Mouse (Mus musculus) small intestine, adult 2 months (tissue): ENCODE measurements around the gene Gpr157. TPM values are rescaled to one million over a fixed set of nuclear protein-coding genes. Genes with fewer than 3 reads are reported as not detected.
"Not testable (repeated sequence)": the region's sequence is repeated elsewhere in the genome, so short reads cannot be mapped to it uniquely, and the experiment has no call there.

Experiments used
- H3K27ac ChIP-seq: fragments of 200-500 bp; 2 replicates; pipeline ENCODE4 v1.5.1; 2012; ENCODE audit warnings: low read depth, low read length, control low read depth, inconsistent platforms; ENCODE audit not compliant: insufficient read depth
- H3K27me3 ChIP-seq: fragments of 200-500 bp; 2 replicates; pipeline ENCODE4 v1.6.1; 2012; ENCODE audit warnings: mild to moderate bottlenecking, moderate library complexity, low read length, inconsistent platforms; ENCODE audit not compliant: control insufficient read depth, insufficient read depth
- H3K36me3 ChIP-seq: fragments of 200-500 bp; 2 replicates; pipeline ENCODE4 v1.6.1; 2012; ENCODE audit warnings: mild to moderate bottlenecking, low read length, control low read depth, inconsistent platforms; ENCODE audit not compliant: control insufficient read depth, insufficient read depth
- H3K4me1 ChIP-seq: fragments of 200-500 bp; 2 replicates; pipeline ENCODE4 v1.6.1; 2012; ENCODE audit warnings: low read length, inconsistent platforms, mixed read lengths; ENCODE audit not compliant: control insufficient read depth, insufficient read depth, insufficient read length
- H3K4me3 ChIP-seq: fragments of 200-500 bp; 2 replicates; pipeline ENCODE4 v1.5.1; 2012; ENCODE audit warnings: low read depth, mild to moderate bottlenecking, control low read depth, inconsistent platforms, low read length, moderate library complexity
- CTCF ChIP-seq: fragments of 200-500 bp; IDR thresholded peaks from 2 replicates; pipeline ENCODE4 v1.5.1; 2012; ENCODE audit warnings: low read depth, mild to moderate bottlenecking, control low read depth, inconsistent platforms, low read length, moderate library complexity, mixed read lengths; ENCODE audit not compliant: insufficient replicate concordance, insufficient read length; ENCODE audit errors: extremely low read depth
- POLR2A ChIP-seq: fragments of 200-500 bp; IDR thresholded peaks from 2 replicates; pipeline ENCODE4 v1.6.1; 2012; ENCODE audit warnings: low read depth, mild to moderate bottlenecking, control low read depth, inconsistent platforms, low read length, moderate library complexity
- WGBS: fragments of 180-500 bp; shearing (Covaris S2); methylation state at CpG from one replicate; pipeline ENCODE4 v1.1.7; 2018; 5-methylcytosine and 5-hydroxymethylcytosine counted together
- polyA plus RNA-seq: library from polyadenylated mRNA; depleted of rRNA; stranded (reverse); fragments of >200 nt; gene quantifications from 2 replicates; pipeline ENCODE4 v1.2.3, GENCODE M21; 2012; rRNA removed

The Gpr157 gene
- 2.6 and 3.5 TPM in 2 replicates for polyA plus RNA-seq

- TF ChIP-seq POLR2A (no peak; the same call in 1 of the 2 replicates), CTCF (no peak)
- Histone ChIP-seq H3K27ac (peak within 1 kb of the TSS; percentile 39), H3K36me3 (no peaks in the 10 kb centered on the region), H3K4me1 (peaks cover 8% of the 10 kb centered on the region), H3K4me3 (peak within 1 kb of the TSS; percentile 86), H3K27me3 (no peaks in the 10 kb centered on the region)
- under 1% methylated on average over 55 of the region's 56 CpGs for WGBS
Measured at GRCm38 (mm10) chr4:150087161-150087889, at the start of gene Gpr157. Gpr157 (plus strand) TSS chr4:150087365.

DNA sequence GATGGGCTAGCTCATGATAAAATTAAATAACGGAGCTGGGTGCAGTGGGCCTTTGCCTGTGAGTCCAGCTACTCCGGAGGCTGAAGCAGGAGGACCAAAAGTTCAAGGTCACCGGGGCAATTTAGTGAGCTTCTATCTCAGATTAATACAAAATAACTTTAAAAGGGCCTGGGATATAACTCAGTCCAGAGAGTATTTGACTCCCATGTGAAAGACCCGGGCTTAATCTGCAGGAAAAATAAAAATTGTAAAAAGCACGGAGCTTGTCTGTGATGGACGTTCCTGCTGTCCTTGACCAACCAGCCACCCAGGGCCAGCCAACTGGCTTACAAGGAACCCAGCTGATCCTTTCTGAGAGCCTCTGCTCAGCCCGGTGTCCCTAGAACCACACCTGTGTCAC is 48.6 kb upstream of the Gpr157 start:
- 79% methylated on average over 7 of the region's 7 CpGs for WGBS
- TF ChIP-seq POLR2A (no peak), CTCF (no peak)
- Histone ChIP-seq H3K4me1 (no peaks in the 10 kb centered on the region), H3K36me3 (no peaks in the 10 kb centered on the region), H3K4me3 (no peak overlapping the region), H3K27me3 (peaks cover under 1% of the 10 kb centered on the region; the same call in 1 of the 2 replicates), H3K27ac (no peak overlapping the region)

GRCm38 (mm10) chr4:150040003-150040581 is 47.1 kb upstream of the Gpr157 start:
- Histone ChIP-seq H3K36me3 (no peaks in the 10 kb centered on the region), H3K27ac (no peak overlapping the region), H3K27me3 (no peaks in the 10 kb centered on the region), H3K4me3 (no peak overlapping the region), H3K4me1 (no peaks in the 10 kb centered on the region)
- 80% methylated on average over 9 of the region's 9 CpGs for WGBS
- no peak for TF ChIP-seq POLR2A
- TF ChIP-seq CTCF, result no peak

- not testable (repeated sequence) for H3K4me3 ChIP-seq, H3K27ac ChIP-seq, H3K36me3 ChIP-seq, H3K27me3 ChIP-seq, H3K4me1 ChIP-seq
- 77% methylated on average over 1 of the region's 1 CpGs for WGBS
Measured at GRCm38 (mm10) chr4:150040856-150041255, 46.3 kb upstream of the Gpr157 start.

DNA sequence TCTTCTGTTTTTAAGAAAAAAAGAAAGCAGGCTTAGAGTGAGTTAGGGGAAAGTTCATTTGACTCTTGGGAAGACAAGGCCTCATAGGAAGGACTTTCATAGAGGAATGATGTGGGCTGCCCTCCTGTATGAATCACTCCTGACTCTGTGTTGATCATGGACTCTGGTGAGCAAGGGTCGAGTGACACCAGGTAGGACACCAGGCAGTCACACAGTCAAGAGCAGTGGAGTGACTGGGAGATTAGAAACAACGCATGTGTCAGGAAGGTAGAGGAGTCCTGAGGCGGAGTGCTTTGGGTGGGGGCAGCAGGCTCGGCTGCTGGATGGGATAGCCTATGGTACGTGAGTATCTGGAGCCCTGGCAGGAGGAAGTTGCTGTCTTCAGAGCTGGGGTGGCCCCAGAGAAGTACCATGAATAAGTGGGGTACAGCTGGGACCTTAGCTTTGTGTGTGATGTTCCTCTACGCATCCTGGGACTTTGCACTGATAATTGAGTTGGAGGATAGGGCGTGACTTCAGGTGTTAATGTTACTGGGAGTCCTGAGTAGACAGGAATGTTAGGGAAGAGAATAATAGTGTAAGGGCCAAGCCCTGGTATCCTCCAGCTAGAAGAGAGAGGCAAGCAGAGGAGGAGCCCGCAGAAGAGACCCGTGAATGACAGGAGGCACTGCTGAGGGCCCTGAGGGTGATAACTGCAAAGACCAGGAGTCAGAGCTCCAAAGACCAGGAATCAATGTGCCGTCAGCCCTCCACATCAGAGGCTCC is 45.6 kb upstream of the Gpr157 start:
- Histone ChIP-seq H3K4me1 (no peaks in the 10 kb centered on the region), H3K4me3 (no peak overlapping the region), H3K27me3 (no peaks in the 10 kb centered on the region), H3K27ac (no peak overlapping the region), H3K36me3 (no peaks in the 10 kb centered on the region)
- TF ChIP-seq POLR2A, result no peak
- TF ChIP-seq CTCF, result no peak
- 71% methylated on average over 10 of the region's 10 CpGs for WGBS

- WGBS, result 95% methylated on average over 9 of the region's 9 CpGs
- no peak overlapping the region for H3K4me3 ChIP-seq
- H3K4me1 ChIP-seq, result no peaks in the 10 kb centered on the region
- no peak overlapping the region for H3K27ac ChIP-seq
- no peak for TF ChIP-seq CTCF
- no peak for TF ChIP-seq POLR2A
- no peaks in the 10 kb centered on the region for H3K36me3 ChIP-seq
- peaks cover 13% of the 10 kb centered on the region for H3K27me3 ChIP-seq
Measured at GRCm38 (mm10) chr4:150043591-150043990, 43.6 kb upstream of the Gpr157 start.

DNA sequence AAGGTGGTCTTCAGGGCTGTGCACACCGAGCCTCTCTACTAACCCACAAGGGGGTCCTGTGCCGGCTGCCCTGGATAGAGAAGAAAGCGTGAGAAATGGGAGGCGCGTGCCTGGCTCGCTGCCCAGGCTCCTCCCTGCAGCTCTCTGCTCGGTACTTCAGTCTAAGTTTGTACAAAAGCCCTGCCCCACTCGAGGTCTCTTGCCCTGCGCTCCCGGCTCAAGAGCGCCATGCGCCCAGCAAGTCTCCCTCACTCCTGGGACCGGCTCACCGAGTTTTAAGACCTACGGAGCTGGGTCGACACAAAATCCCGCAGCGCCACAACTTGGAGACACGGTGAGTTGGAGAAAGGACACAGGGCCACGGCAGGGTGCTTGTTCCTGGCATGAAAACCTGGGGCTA is 39.1 kb upstream of the Gpr157 start:
- Histone ChIP-seq H3K27ac (no peak overlapping the region), H3K4me1 (0 out of 2 replicates have a peak, but pooled peaks cover 4% of the 10 kb centered on the region), H3K4me3 (peak overlapping the region; percentile 62), H3K27me3 (peaks cover 15% of the 10 kb centered on the region), H3K36me3 (no peaks in the 10 kb centered on the region)
- TF ChIP-seq CTCF (no peak), POLR2A (no peak)
- under 1% methylated on average over 20 of the region's 20 CpGs for WGBS
